Mouse (Mus musculus): ENCODE data around the gene Agtpbp1.

DNA sequence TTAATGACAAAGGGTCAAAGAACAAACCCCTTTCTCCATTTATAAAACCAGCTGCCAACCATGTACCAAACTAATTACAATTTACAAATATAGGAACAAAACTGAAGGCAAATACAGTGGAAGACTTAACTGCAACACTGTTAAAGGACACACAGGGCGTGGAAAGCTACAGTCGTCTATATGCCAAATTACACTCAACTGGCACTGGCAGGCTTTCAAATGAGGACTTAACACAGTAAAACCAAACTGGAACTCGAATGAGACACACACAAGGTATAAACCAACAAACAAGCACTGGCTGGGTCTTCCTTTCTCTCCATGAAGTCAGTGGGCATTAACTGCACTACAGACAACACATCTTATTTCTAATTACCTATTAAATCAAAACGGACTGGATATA, 94.3 kb downstream of the Agtpbp1 start:
- no peak for TF ChIP-seq POLR2A (IDR thresholded peaks at IDR 0.05; ENCODE audit: borderline replicate concordance, insufficient read depth, low read length)
- TF ChIP-seq CTCF (IDR thresholded peaks at IDR 0.05; ENCODE audit: borderline replicate concordance, insufficient read depth, low read depth, low read length) = no peak

Measured in cerebellum, adult 2 months (tissue).